Mouse (Mus musculus) ovary, adult 18-20 months (tissue): ENCODE results near the gene Ints3.

Experiments
- DNase-seq: peaks from one replicate; pipeline ENCODE4 v3.0.0; 2022; ENCODE audit warnings: low spot score, mixed read lengths

Ints3 gene

GRCm38 (mm10) chr3:90391004-90391403 is 42.4 kb downstream of the Ints3 start:
- DNase-seq: no peak

GRCm38 (mm10) chr3:90389511-90390490 is 43.6 kb downstream of the Ints3 start, which contains the start of gene Slc27a3:
TSS of gene Slc27a3 (minus strand) at chr3:90389938.
- DNase-seq: peak; percentile 38

GRCm38 (mm10) chr3:90388726-90389510 is 44.5 kb downstream of the Ints3 start:
- DNase-seq: no peak

GRCm38 (mm10) chr3:90388192-90388591 is 45.2 kb downstream of the Ints3 start:
- DNase-seq: no peak

GRCm38 (mm10) chr3:90387483-90387882 is 45.9 kb downstream of the Ints3 start:
- DNase-seq: peak; percentile 47

GRCm38 (mm10) chr3:90386817-90387216 is 46.6 kb downstream of the Ints3 start:
- no peak for DNase-seq

GRCm38 (mm10) chr3:90384851-90385375 is 48.5 kb downstream of the Ints3 start:
- no peak for DNase-seq

- no peak for DNase-seq
Observed at GRCm38 (mm10) chr3:90383690-90384089, 49.7 kb downstream of the Ints3 start.

- DNase-seq: peak; percentile 72
Observed at GRCm38 (mm10) chr3:90381727-90382126, 51.7 kb downstream of the Ints3 start.

GRCm38 (mm10) chr3:90378496-90378895 is 54.9 kb downstream of the Ints3 start:
- no peak for DNase-seq

GRCm38 (mm10) chr3:90376247-90376585 is 57.2 kb downstream of the Ints3 start:
- DNase-seq: no peak

GRCm38 (mm10) chr3:90375562-90376246 is 57.7 kb downstream of the Ints3 start:
- DNase-seq: no peak

- DNase-seq: no peak
Observed at GRCm38 (mm10) chr3:90374368-90374767, 59.1 kb downstream of the Ints3 start.

- DNase-seq: peak; percentile 54
Observed at GRCm38 (mm10) chr3:90373432-90374028, 59.9 kb downstream of the Ints3 start.

GRCm38 (mm10) chr3:90372817-90373216 is 60.6 kb downstream of the Ints3 start:
- DNase-seq: no peak

GRCm38 (mm10) chr3:90371857-90372256 is 61.6 kb downstream of the Ints3 start:
- DNase-seq: no peak

GRCm38 (mm10) chr3:90369041-90369440 is 64.4 kb downstream of the Ints3 start:
- no peak for DNase-seq

GRCm38 (mm10) chr3:90367001-90367632 is 66.3 kb downstream of the Ints3 start:
- DNase-seq: no peak

GRCm38 (mm10) chr3:90362346-90362745 is 71.1 kb downstream of the Ints3 start:
- DNase-seq: no peak

GRCm38 (mm10) chr3:90361476-90361875 is 71.9 kb downstream of the Ints3 start:
- DNase-seq: no peak

- no peak for DNase-seq
Observed at GRCm38 (mm10) chr3:90359230-90359629, 74.2 kb downstream of the Ints3 start.
